Mouse (Mus musculus) kidney, embryonic 14.5 days (tissue): ENCODE measurements around the gene BC048562. TPM values are rescaled to one million over a fixed set of nuclear protein-coding genes. Genes with fewer than 3 reads are reported as not detected.
A peak's percentile ranks its signal among the peaks of the same experiment; 100 is the strongest.

Source experiments
- ATAC-seq: fragments of 200-750 bp; cut with Nextera tagmentation; 2 replicates; pipeline ENCODE4 v1.8.0; 2017; ENCODE audit warnings: moderate number of reproducible peaks, mild to moderate bottlenecking, moderate TSS enrichment, moderate library complexity; ENCODE audit not compliant: low FRiP score, low TSS enrichment
- H3K27ac ChIP-seq: fragments of 300-500 bp; sonication (generic); 2 replicates; pipeline ENCODE4 v1.5.1; 2014; ENCODE audit warnings: low read depth, mild to moderate bottlenecking, low read length, moderate library complexity, mixed read lengths
- H3K27me3 ChIP-seq: fragments of 300-500 bp; sonication (generic); 2 replicates; pipeline ENCODE4 v1.6.1; 2014; ENCODE audit warnings: mild to moderate bottlenecking, low read length; ENCODE audit not compliant: control insufficient read depth, insufficient read depth
- H3K36me3 ChIP-seq: fragments of 300-500 bp; sonication (generic); 2 replicates; pipeline ENCODE4 v1.6.1; 2014; ENCODE audit warnings: low read length, mixed read lengths; ENCODE audit not compliant: control insufficient read depth, insufficient read depth
- H3K4me1 ChIP-seq: fragments of 300-500 bp; sonication (generic); 2 replicates; pipeline ENCODE4 v1.6.1; 2014; ENCODE audit warnings: low read length, mixed read lengths; ENCODE audit not compliant: control insufficient read depth, insufficient read depth
- H3K4me2 ChIP-seq: fragments of 300-500 bp; sonication (generic); replicated peaks from 2 replicates; pipeline ENCODE4 v1.6.1; 2014; ENCODE audit warnings: low read depth, mild to moderate bottlenecking, low read length
- H3K4me3 ChIP-seq: fragments of 300-500 bp; sonication (generic); 2 replicates; pipeline ENCODE4 v1.5.1; 2014; ENCODE audit warnings: mild to moderate bottlenecking, low read length
- H3K9ac ChIP-seq: fragments of 300-500 bp; sonication (generic); 2 replicates; pipeline ENCODE4 v1.6.1; 2014; ENCODE audit warnings: low read depth, mild to moderate bottlenecking, low read length, moderate library complexity
- H3K9me3 ChIP-seq: fragments of 300-500 bp; sonication (generic); 2 replicates; pipeline ENCODE4 v1.6.1; 2016; ENCODE audit warnings: low read length; ENCODE audit not compliant: control insufficient read depth
- WGBS: fragments of 180-500 bp; shearing (Covaris S2); extraction: QIAGEN DNeasy Blood & Tissue Kit; methylation state at CpG from one replicate; pipeline ENCODE4 v1.1.7; 2014; 5-methylcytosine and 5-hydroxymethylcytosine counted together
- polyA plus RNA-seq: library from polyadenylated mRNA; unstranded; fragments of >200 nt; fragmentation: Nextera tagmentation; extraction: Ambion mirVana; gene quantifications from 2 replicates; pipeline ENCODE4 v1.2.1, GENCODE M21; 2014

The BC048562 gene
- polyA plus RNA-seq, 1 experiment from 2014 or later = not detected

GRCm38 (mm10) chr9:108403081-108403480 is 33.2 kb upstream of the BC048562 start:
- Histone ChIP-seq H3K4me2 (no peak overlapping the region), H3K27me3 (no peaks in the 10 kb centered on the region), H3K4me1 (no peaks in the 10 kb centered on the region), H3K36me3 (no peaks in the 10 kb centered on the region), H3K9me3 (no peaks in the 10 kb centered on the region), H3K4me3 (no peak overlapping the region), H3K9ac (no peak overlapping the region), H3K27ac (no peak overlapping the region)
- 76% methylated on average over 4 of the region's 4 CpGs for WGBS
- ATAC-seq = no peak

GRCm38 (mm10) chr9:108404451-108404850 is 31.8 kb upstream of the BC048562 start:
- Histone ChIP-seq H3K27me3 (no peaks in the 10 kb centered on the region), H3K4me1 (no peaks in the 10 kb centered on the region), H3K27ac (no peak overlapping the region), H3K9ac (no peak overlapping the region), H3K4me2 (no peak overlapping the region), H3K9me3 (no peaks in the 10 kb centered on the region), H3K4me3 (no peak overlapping the region), H3K36me3 (no peaks in the 10 kb centered on the region)
- WGBS = 67% methylated on average over 8 of the region's 8 CpGs
- no peak for ATAC-seq

- Histone ChIP-seq H3K4me1 (no peaks in the 10 kb centered on the region), H3K36me3 (no peaks in the 10 kb centered on the region), H3K27ac (no peak overlapping the region), H3K9me3 (no peaks in the 10 kb centered on the region), H3K4me3 (no peak overlapping the region), H3K4me2 (no peak overlapping the region), H3K9ac (no peak overlapping the region), H3K27me3 (no peaks in the 10 kb centered on the region)
- no peak for ATAC-seq
- WGBS = 90% methylated on average over 4 of the region's 4 CpGs
Measured at GRCm38 (mm10) chr9:108409535-108409934, 26.7 kb upstream of the BC048562 start.

- H3K4me3 ChIP-seq = no peak overlapping the region
Measured at GRCm38 (mm10) chr9:108411381-108411942, 24.8 kb upstream of the BC048562 start.

GRCm38 (mm10) chr9:108412221-108412620 is 24.1 kb upstream of the BC048562 start:
- Histone ChIP-seq H3K36me3 (no peaks in the 10 kb centered on the region), H3K4me3 (no peak overlapping the region), H3K9ac (no peak overlapping the region), H3K9me3 (no peaks in the 10 kb centered on the region), H3K4me2 (no peak overlapping the region), H3K27me3 (no peaks in the 10 kb centered on the region), H3K4me1 (no peaks in the 10 kb centered on the region), H3K27ac (no peak overlapping the region)
- ATAC-seq = no peak
- WGBS = 84% methylated on average over 1 of the region's 1 CpGs

More at GRCm38 (mm10) chr9:108411381-108411942, 24.8 kb upstream of the BC048562 start:
- no peak overlapping the region for H3K4me2 ChIP-seq
- H3K9ac ChIP-seq = no peak overlapping the region
- H3K4me1 ChIP-seq = no peaks in the 10 kb centered on the region
- no peaks in the 10 kb centered on the region for H3K27me3 ChIP-seq
- no peaks in the 10 kb centered on the region for H3K36me3 ChIP-seq
- H3K9me3 ChIP-seq = no peaks in the 10 kb centered on the region
- 77% methylated on average over 9 of the region's 9 CpGs for WGBS
- no peak overlapping the region for H3K27ac ChIP-seq
- no peak for ATAC-seq

- Histone ChIP-seq H3K4me3 (no peak within 1 kb of the TSS), H3K27me3 (no peaks in the 10 kb centered on the region), H3K9me3 (no peaks in the 10 kb centered on the region), H3K4me1 (no peaks in the 10 kb centered on the region), H3K4me2 (no peak within 1 kb of the TSS), H3K36me3 (no peaks in the 10 kb centered on the region), H3K27ac (no peak within 1 kb of the TSS), H3K9ac (no peak within 1 kb of the TSS)
- ATAC-seq = no peak
Measured at GRCm38 (mm10) chr9:108428384-108428783, 7.9 kb upstream of the BC048562 start, which contains the start of gene Ccdc36. Gene Ccdc36 (minus strand): TSS chr9:108428484.

GRCm38 (mm10) chr9:108431431-108432067 is 4.7 kb upstream of the BC048562 start:
- Histone ChIP-seq H3K9me3 (no peaks in the 10 kb centered on the region), H3K4me2 (peak overlapping the region; percentile 46), H3K4me3 (peak overlapping the region; percentile 23), H3K4me1 (no peaks in the 10 kb centered on the region), H3K9ac (peak overlapping the region; percentile 37; the same call in 1 of the 2 replicates), H3K36me3 (no peaks in the 10 kb centered on the region), H3K27ac (no peak overlapping the region), H3K27me3 (no peaks in the 10 kb centered on the region)
- peak; percentile 77 for ATAC-seq
- 50% methylated on average over 32 of the region's 32 CpGs for whole genome bisulfite sequencing

- H3K9me3 ChIP-seq = no peaks in the 10 kb centered on the region
- H3K4me2 ChIP-seq = no peak overlapping the region
- no peak for ATAC-seq
- no peaks in the 10 kb centered on the region for H3K4me1 ChIP-seq
- H3K27me3 ChIP-seq = no peaks in the 10 kb centered on the region
- no peak overlapping the region for H3K9ac ChIP-seq
- no peaks in the 10 kb centered on the region for H3K36me3 ChIP-seq
- no peak overlapping the region for H3K4me3 ChIP-seq
- WGBS = 78% methylated on average over 6 of the region's 6 CpGs
- no peak overlapping the region for H3K27ac ChIP-seq
Measured at GRCm38 (mm10) chr9:108439176-108439575, 2.9 kb downstream of the BC048562 start.

GRCm38 (mm10) chr9:108440485-108440884 is 4.2 kb downstream of the BC048562 start:
- no peak overlapping the region for H3K4me2 ChIP-seq
- H3K4me3 ChIP-seq = no peak overlapping the region
- H3K4me1 ChIP-seq = no peaks in the 10 kb centered on the region; the same call in 1 of the 2 replicates
- no peak overlapping the region for H3K9ac ChIP-seq
- ATAC-seq = no peak
- no peaks in the 10 kb centered on the region for H3K36me3 ChIP-seq
- WGBS = 63% methylated on average over 5 of the region's 5 CpGs
- no peaks in the 10 kb centered on the region for H3K27me3 ChIP-seq
- no peak overlapping the region for H3K27ac ChIP-seq
- H3K9me3 ChIP-seq = no peaks in the 10 kb centered on the region
